Mouse (Mus musculus): ENCODE results near the gene Sly.
"Not testable (repeated sequence)": the region's sequence is repeated elsewhere in the genome, so short reads cannot be mapped to it uniquely, and the experiment has no call there.

The Sly gene

DNA sequence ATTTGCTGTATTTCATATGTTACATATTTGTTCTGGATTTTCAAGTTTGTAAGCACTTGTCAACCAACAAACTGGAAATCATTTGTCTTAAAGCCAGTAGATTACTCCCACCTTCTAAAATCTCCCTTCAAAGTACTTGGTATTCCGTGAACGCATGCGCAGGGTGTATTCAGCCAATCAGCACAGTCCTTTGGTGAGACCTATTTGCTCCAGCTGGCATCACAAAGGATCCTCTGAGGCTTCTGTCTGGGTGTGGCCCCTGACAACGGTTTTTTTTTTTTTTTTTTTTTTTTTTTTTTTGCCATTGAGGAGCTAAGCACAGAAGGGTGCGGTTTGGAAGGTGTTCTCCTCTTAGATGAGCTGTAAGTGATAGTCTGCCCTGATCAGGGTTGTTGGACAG, at the start of gene Sly:
Gene Sly (plus strand): TSS at position 301 of the 400 bp plus-strand sequence.
- not testable (repeated sequence) for DNase-seq (ENCODE audit: low read depth, low spot score)
